Mouse (Mus musculus) embryonic facial prominence, embryonic 11.5 days (tissue): ENCODE results near the gene Zfp39. TPM values are rescaled to one million over a fixed set of nuclear protein-coding genes. Genes with fewer than 3 reads are reported as not detected.
A peak's percentile ranks its signal among the peaks of the same experiment; 100 is the strongest.
"Not testable (repeated sequence)": the region's sequence is repeated elsewhere in the genome, so short reads cannot be mapped to it uniquely, and the experiment has no call there.

Source experiments
- ATAC-seq: fragments of 200-750 bp; cut with Nextera tagmentation; replicated peaks from 2 replicates; pipeline ENCODE4 v1.8.0; 2017; ENCODE audit warnings: low read depth; ENCODE audit not compliant: insufficient number of reproducible peaks, low FRiP score, low TSS enrichment
- DNase-seq: peaks from one replicate; pipeline ENCODE4 v3.0.0-alpha.2; 2015; ENCODE audit warnings: low spot score
- H3K27ac ChIP-seq: fragments of 300-500 bp; sonication (generic); replicated peaks from 2 replicates; pipeline ENCODE4 v1.5.1; 2014; ENCODE audit warnings: mild to moderate bottlenecking, low read depth, low read length, control low read depth
- H3K27me3 ChIP-seq: fragments of 300-500 bp; sonication (generic); 2 replicates; pipeline ENCODE4 v1.6.1; 2014; ENCODE audit warnings: mild to moderate bottlenecking, low read length, moderate library complexity, mixed read lengths; ENCODE audit not compliant: control insufficient read depth, insufficient read depth
- H3K36me3 ChIP-seq: fragments of 300-500 bp; sonication (generic); replicated peaks from 2 replicates; pipeline ENCODE4 v1.6.1; 2014; ENCODE audit warnings: low read depth, mild to moderate bottlenecking, low read length, moderate library complexity, mixed read lengths; ENCODE audit not compliant: control insufficient read depth, insufficient read depth
- H3K4me1 ChIP-seq: fragments of 300-500 bp; sonication (generic); 2 replicates; pipeline ENCODE4 v1.6.1; 2014; ENCODE audit warnings: low read length, mixed read lengths; ENCODE audit not compliant: control insufficient read depth, insufficient read depth
- H3K4me2 ChIP-seq: fragments of 300-500 bp; sonication (generic); 2 replicates; pipeline ENCODE4 v1.6.1; 2014; ENCODE audit warnings: low read depth, mild to moderate bottlenecking, control low read depth, low read length, moderate library complexity
- H3K4me3 ChIP-seq: fragments of 300-500 bp; sonication (generic); 2 replicates; pipeline ENCODE4 v1.5.1; 2014; ENCODE audit warnings: low read depth, low read length, control low read depth
- H3K9ac ChIP-seq: fragments of 300-500 bp; sonication (generic); replicated peaks from 2 replicates; pipeline ENCODE4 v1.6.1; 2014; ENCODE audit warnings: mild to moderate bottlenecking, control low read depth, low read length
- H3K9me3 ChIP-seq: fragments of 300-500 bp; sonication (generic); replicated peaks from 2 replicates; pipeline ENCODE4 v1.6.1; 2016; ENCODE audit warnings: mild to moderate bottlenecking, low read length, inconsistent platforms, mixed read lengths; ENCODE audit not compliant: control insufficient read depth
- WGBS: fragments of 180-500 bp; shearing (Covaris S2); extraction: QIAGEN DNeasy Blood & Tissue Kit; methylation state at CpG from one replicate; pipeline ENCODE4 v1.1.7; 2014; 5-methylcytosine and 5-hydroxymethylcytosine counted together
- polyA plus RNA-seq: library from polyadenylated mRNA; unstranded; fragments of >200 nt; fragmentation: Nextera tagmentation; extraction: Ambion mirVana; gene quantifications from 2 replicates; pipeline ENCODE4 v1.2.1, GENCODE M21; 2014

The Zfp39 gene
- polyA plus RNA-seq, 1 experiment from 2014 or later: 7.6 TPM

DNA sequence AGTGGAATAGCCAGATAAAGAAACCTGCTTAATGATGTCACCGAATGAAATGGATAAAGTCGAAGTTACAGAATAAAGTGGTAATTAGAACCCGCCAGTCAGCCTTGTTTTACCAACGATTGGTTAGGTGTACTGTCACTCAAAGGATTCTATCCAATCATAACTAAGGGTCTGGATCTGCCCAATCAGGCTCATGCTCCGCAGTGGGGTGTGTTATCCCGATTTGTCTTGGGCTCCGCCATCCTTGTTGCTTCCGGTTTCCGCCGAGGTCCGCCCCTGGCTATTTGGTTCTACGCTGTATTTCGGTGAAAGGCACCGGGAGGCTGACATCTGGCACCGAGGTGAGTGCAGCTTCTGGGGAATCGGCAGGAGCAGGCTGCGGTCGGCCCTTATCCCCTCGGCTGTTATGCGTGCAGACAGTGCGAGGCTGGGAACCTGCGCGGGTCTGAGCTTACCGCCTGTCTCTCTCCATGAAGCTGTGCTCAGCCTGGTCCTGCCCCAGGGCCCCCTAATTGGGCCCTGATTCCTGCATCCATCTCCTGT, 57.0 kb downstream of the Zfp39 start, which contains the start of gene Gm12258:
Gene Gm12258, plus strand, starts transcription at position 240 of the 543 bp plus-strand sequence.
- WGBS: under 1% methylated on average over 24 of the region's 24 CpGs
- peak within 1 kb of the TSS; percentile 81 for H3K4me2 ChIP-seq
- ATAC-seq: peak; percentile 99
- H3K36me3 ChIP-seq: peaks cover 3% of the 10 kb centered on the region; the same call in 1 of the 2 replicates
- DNase-seq: peak; percentile 97
- no peak within 1 kb of the TSS for H3K27ac ChIP-seq
- H3K9me3 ChIP-seq: no peaks in the 10 kb centered on the region
- peak within 1 kb of the TSS; percentile 72 for H3K4me3 ChIP-seq
- peak within 1 kb of the TSS; percentile 78 for H3K9ac ChIP-seq
- H3K4me1 ChIP-seq: no peaks in the 10 kb centered on the region
- H3K27me3 ChIP-seq: no peaks in the 10 kb centered on the region

DNA sequence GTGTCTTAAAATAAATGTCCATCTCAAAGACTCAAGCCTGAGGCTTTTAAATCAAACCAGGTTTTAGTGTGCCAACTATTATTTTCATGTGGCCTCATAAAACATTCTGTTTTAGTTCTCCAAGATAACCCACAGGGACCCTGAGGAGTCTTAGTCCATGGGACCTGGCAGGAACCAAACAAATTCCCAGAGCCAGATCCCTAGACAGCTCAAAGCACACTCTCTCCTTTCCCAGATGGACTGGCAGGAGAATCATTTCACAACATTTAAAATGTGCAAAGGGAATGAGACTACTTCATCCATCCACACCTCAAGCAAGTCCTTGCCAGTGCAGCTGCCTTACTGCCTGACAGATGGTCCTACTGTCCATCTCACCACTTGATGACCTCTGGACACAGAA, 65.1 kb downstream of the Zfp39 start, which contains the start of gene Olfr311:
Gene Olfr311, plus strand, starts transcription at position 301 of the 400 bp plus-strand sequence.
- not testable (repeated sequence) for H3K36me3 ChIP-seq, H3K4me2 ChIP-seq, H3K4me3 ChIP-seq, ATAC-seq, H3K9ac ChIP-seq, H3K27ac ChIP-seq, DNase-seq, H3K4me1 ChIP-seq, H3K9me3 ChIP-seq, H3K27me3 ChIP-seq

Other genes starting within 250 kb of the Zfp39 start
- gene Olfr322, start 245.4 kb downstream of the Zfp39 start, polyA plus RNA-seq: not detected in 2 replicates
- not detected in 2 replicates for gene Olfr320, start 223.1 kb downstream of the Zfp39 start, polyA plus RNA-seq
- not detected in 2 replicates for gene Olfr319, start 205.1 kb downstream of the Zfp39 start, polyA plus RNA-seq
- gene Olfr318, start 180.2 kb downstream of the Zfp39 start, polyA plus RNA-seq: not detected in 2 replicates
- gene Olfr317, start 165.0 kb downstream of the Zfp39 start, polyA plus RNA-seq: not detected in 2 replicates
- not detected in 2 replicates for gene Olfr316, start 151.5 kb downstream of the Zfp39 start, polyA plus RNA-seq
- not detected in 2 replicates for gene Olfr315, start 131.0 kb downstream of the Zfp39 start, polyA plus RNA-seq
- not detected in 2 replicates for gene Olfr314, start 121.3 kb downstream of the Zfp39 start, polyA plus RNA-seq
- 2.2 and 2.6 TPM in 2 replicates for gene Fam183b, start 102.3 kb downstream of the Zfp39 start, polyA plus RNA-seq
- not detected in 2 replicates for gene Olfr313, start 89.2 kb downstream of the Zfp39 start, polyA plus RNA-seq
- gene Olfr312, start 75.0 kb downstream of the Zfp39 start, polyA plus RNA-seq: not detected in 2 replicates
- not detected in 2 replicates for gene Olfr311, start 65.0 kb downstream of the Zfp39 start, polyA plus RNA-seq
- 14.2 and 14.4 TPM in 2 replicates for gene Gm12258, start 57.1 kb downstream of the Zfp39 start, polyA plus RNA-seq
- 10.4 and 11.2 TPM in 2 replicates for gene 2810021J22Rik, start 37.0 kb downstream of the Zfp39 start, polyA plus RNA-seq
- gene Btnl10, start 13.7 kb upstream of the Zfp39 start, polyA plus RNA-seq: 0.04 and 0.10 TPM in 2 replicates
- 315 and 331 TPM in 2 replicates for gene Rnf187, start 34.7 kb upstream of the Zfp39 start, polyA plus RNA-seq
- gene Hist3h2ba, start 44.7 kb upstream of the Zfp39 start, polyA plus RNA-seq: 45.1 and 52.2 TPM in 2 replicates
- 33.0 and 35.0 TPM in 2 replicates for gene Hist3h2a, start 50.5 kb upstream of the Zfp39 start, polyA plus RNA-seq
- gene Trim17, start 50.5 kb upstream of the Zfp39 start, polyA plus RNA-seq: 0.14 and 0.39 TPM in 2 replicates
- 15.0 and 18.4 TPM in 2 replicates for gene Trim11, start 73.9 kb upstream of the Zfp39 start, polyA plus RNA-seq
- gene Obscn, start 232.2 kb upstream of the Zfp39 start, polyA plus RNA-seq: 0.04 and 0.62 TPM in 2 replicates